Mouse (Mus musculus) liver, adult 10 weeks (tissue): ENCODE measurements around the gene Prkra. TPM values are rescaled to one million over a fixed set of nuclear protein-coding genes. Genes with fewer than 3 reads are reported as not detected.

Experiments
- polyA plus RNA-seq: library from polyadenylated mRNA; stranded (reverse); fragments of 350-450 nt; fragmentation: Illumina TruSeq; extraction: RNeasy Lipid Tissue Mini Kit (QIAGEN cat#74804); gene quantifications from one replicate; pipeline ENCODE4 v1.2.3, GENCODE M21; 2014; ENCODE audit warnings: low read depth, low replicate concordance

Gene Prkra
- polyA plus RNA-seq = 21.7 TPM

GRCm38 (mm10) chr2:76647883-76648570 lies at the start of gene Prkra, which contains the start of gene Pjvk:
Prkra (minus strand) TSS chr2:76648015.
Pjvk (plus strand) TSS chr2:76648476.

GRCm38 (mm10) chr2:76674725-76675427 lies 27.1 kb upstream of the Prkra start, which contains the start of gene Plekha3:
Plekha3 (plus strand) TSS chr2:76675281.

DNA sequence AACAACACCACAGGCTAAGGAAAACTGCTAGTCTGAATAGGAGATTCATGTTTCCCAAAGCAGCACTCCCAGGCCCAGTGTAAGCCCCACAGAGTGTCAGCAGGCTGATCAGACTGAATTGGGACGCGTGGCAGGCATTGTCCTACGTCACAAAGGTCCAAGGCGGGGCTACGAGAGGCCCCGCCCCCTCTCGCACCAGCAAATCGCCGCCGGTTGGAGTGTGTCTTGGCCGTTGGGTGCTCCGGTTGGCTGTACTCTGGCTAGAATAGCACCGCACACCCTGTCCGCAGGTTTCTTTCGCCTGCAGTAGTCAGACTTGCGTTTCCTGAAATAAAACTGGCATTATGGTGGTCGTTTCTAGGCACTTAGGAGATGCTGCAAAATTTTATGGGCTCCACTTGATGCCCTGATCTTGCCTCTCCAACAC lies 25.2 kb upstream of the Prkra start, which contains the start of gene Fkbp7:
Gene Fkbp7 (minus strand): TSS at position 151 of the 427 bp plus-strand sequence.

Other genes with a start within 250 kb of the Prkra start
- gene Osbpl6, start 241.5 kb downstream of the Prkra start, polyA plus RNA-seq = not detected
- not detected for gene Pjvk, start 461 bp upstream of the Prkra start, polyA plus RNA-seq
- 14.3 TPM for gene Fkbp7, start 25.1 kb upstream of the Prkra start, polyA plus RNA-seq
- gene Plekha3, start 27.3 kb upstream of the Prkra start, polyA plus RNA-seq = 28.7 TPM